Mouse (Mus musculus) neural tube, embryonic 13.5 days (tissue): ENCODE results near the gene Thy1. TPM values are rescaled to one million over a fixed set of nuclear protein-coding genes. Genes with fewer than 3 reads are reported as not detected.
A peak's percentile ranks its signal among the peaks of the same experiment; 100 is the strongest.

Source experiments
- ATAC-seq: fragments of 200-750 bp; cut with Nextera tagmentation; 2 replicates; pipeline ENCODE4 v1.8.0; 2017; ENCODE audit warnings: low read depth, mild to moderate bottlenecking, moderate TSS enrichment, moderate library complexity
- H3K27ac ChIP-seq: fragments of 300-500 bp; sonication (generic); replicated peaks from 2 replicates; pipeline ENCODE4 v1.5.1; 2015; ENCODE audit warnings: moderate library complexity, mild to moderate bottlenecking, inconsistent platforms
- H3K27me3 ChIP-seq: fragments of 300-500 bp; sonication (generic); 2 replicates; pipeline ENCODE4 v1.6.1; 2015; ENCODE audit warnings: mild to moderate bottlenecking, inconsistent platforms
- H3K36me3 ChIP-seq: fragments of 300-500 bp; sonication (generic); 2 replicates; pipeline ENCODE4 v1.6.1; 2015; ENCODE audit warnings: mild to moderate bottlenecking, inconsistent platforms
- H3K4me1 ChIP-seq: fragments of 300-500 bp; sonication (generic); replicated peaks from 2 replicates; pipeline ENCODE4 v1.6.1; 2015; ENCODE audit warnings: inconsistent platforms
- H3K4me2 ChIP-seq: fragments of 300-500 bp; sonication (generic); 2 replicates; pipeline ENCODE4 v1.6.1; 2015; ENCODE audit warnings: inconsistent platforms, mild to moderate bottlenecking, moderate library complexity
- H3K4me3 ChIP-seq: fragments of 300-500 bp; sonication (generic); 2 replicates; pipeline ENCODE4 v1.5.1; 2015; ENCODE audit warnings: mild to moderate bottlenecking, inconsistent platforms
- H3K9ac ChIP-seq: fragments of 300-500 bp; sonication (generic); 2 replicates; pipeline ENCODE4 v1.6.1; 2015; ENCODE audit warnings: moderate library complexity, mild to moderate bottlenecking, inconsistent platforms
- H3K9me3 ChIP-seq: fragments of 300-500 bp; sonication (generic); 2 replicates; pipeline ENCODE4 v1.6.1; 2016; ENCODE audit warnings: inconsistent platforms
- WGBS: fragments of 180-500 bp; shearing (Covaris S2); methylation state at CpG from one replicate; pipeline ENCODE4 v1.1.7; 2015; 5-methylcytosine and 5-hydroxymethylcytosine counted together
- polyA plus RNA-seq: library from polyadenylated mRNA; unstranded; fragments of >200 nt; fragmentation: Nextera tagmentation; extraction: Ambion mirVana; gene quantifications from 2 replicates; pipeline ENCODE4 v1.2.1, GENCODE M21; 2015

Gene Thy1
- polyA plus RNA-seq, 1 experiment from 2014 or later, result 2.8 TPM

DNA sequence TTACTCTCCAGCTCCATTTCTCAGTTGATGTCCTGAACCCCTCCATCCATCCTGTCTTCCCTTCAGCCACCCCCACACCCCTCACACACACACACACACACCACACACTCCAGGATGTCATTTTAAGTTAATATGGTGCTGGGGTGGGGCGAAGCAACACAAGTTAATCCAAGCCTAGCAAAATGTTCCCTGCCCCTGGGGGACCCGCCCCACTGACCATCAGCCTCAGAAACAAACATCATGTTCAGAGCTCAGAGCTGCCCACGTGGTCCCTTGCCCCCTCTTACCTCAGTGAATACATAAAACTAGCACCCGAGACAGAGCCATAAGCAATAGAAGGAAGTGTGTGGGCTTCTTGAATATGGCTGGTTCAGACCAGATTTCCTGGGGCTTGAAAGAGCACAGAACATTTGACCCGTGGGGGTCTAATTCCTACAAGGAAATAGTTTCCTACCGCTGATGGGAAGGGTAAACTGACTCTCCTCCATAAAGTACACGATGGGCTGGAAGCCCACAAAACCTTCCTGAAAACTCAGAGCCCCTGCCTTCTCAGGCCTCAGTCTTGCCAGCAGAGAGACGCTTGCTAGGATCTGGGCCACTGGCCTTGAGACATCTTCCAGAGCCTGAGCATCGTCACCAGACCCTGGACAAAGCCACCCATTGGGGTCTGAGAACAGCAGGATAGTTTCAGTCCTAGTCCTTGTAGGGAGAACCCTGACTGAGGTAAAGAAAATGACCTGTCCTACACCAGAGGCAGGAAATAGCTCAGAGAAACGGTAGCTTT lies 37.0 kb downstream of the Thy1 start:
- 74% methylated on average over 10 of the region's 10 CpGs for WGBS
- Histone ChIP-seq H3K36me3 (no peaks in the 10 kb centered on the region), H3K9ac (no peak overlapping the region), H3K27me3 (peaks cover 28% of the 10 kb centered on the region), H3K4me1 (peaks cover 55% of the 10 kb centered on the region), H3K4me3 (no peak overlapping the region), H3K4me2 (no peak overlapping the region), H3K27ac (no peak overlapping the region), H3K9me3 (no peaks in the 10 kb centered on the region)
- no peak for ATAC-seq

DNA sequence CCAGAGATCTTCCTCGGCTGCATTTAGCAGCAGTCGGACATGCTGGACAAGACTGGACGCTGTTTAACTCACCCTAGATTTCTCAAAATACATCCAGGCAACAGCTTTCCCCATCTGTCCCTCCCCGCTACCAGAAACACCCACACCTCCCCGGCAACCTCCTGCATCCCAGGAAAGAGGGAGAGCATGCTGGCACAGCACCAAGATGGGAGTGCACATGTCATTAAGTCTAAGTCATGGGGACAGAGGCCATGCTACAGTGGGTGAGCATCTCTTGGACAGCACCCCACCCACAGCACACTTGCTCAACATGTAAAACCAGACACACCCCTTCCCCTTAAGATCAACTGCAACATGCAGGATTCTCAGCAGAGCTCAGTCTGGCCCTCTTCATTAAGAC lies 37.8 kb downstream of the Thy1 start:
- H3K27me3 ChIP-seq, result peaks cover 36% of the 10 kb centered on the region
- H3K4me3 ChIP-seq, result no peak overlapping the region
- WGBS, result 68% methylated on average over 5 of the region's 5 CpGs
- H3K9me3 ChIP-seq, result no peaks in the 10 kb centered on the region
- no peak overlapping the region for H3K4me2 ChIP-seq
- no peak overlapping the region for H3K27ac ChIP-seq
- no peak for ATAC-seq
- H3K4me1 ChIP-seq, result peaks cover 54% of the 10 kb centered on the region
- H3K36me3 ChIP-seq, result no peaks in the 10 kb centered on the region
- H3K9ac ChIP-seq, result no peak overlapping the region

DNA sequence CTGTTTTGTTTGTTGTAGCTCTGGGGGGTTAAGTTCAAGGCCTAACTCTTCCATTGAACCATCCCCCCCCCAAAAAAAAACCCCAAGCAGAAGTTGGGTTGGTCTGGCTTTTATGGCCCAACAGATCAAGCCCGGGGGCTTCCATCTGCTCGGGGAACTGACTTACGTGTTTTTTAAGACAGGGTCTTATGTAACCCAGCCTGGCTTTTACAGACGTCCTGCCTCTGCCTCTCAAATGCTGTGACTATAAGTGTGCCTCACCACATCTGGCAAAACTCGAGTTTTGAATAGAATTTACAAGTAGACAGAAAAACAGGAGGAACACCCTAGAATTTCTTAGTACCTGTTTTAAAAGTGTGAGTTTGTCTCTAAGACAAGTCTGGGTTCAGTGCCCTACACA lies 38.4 kb downstream of the Thy1 start:
- ATAC-seq, result no peak
- 64% methylated on average over 5 of the region's 5 CpGs for WGBS
- peaks cover 42% of the 10 kb centered on the region for H3K27me3 ChIP-seq

DNA sequence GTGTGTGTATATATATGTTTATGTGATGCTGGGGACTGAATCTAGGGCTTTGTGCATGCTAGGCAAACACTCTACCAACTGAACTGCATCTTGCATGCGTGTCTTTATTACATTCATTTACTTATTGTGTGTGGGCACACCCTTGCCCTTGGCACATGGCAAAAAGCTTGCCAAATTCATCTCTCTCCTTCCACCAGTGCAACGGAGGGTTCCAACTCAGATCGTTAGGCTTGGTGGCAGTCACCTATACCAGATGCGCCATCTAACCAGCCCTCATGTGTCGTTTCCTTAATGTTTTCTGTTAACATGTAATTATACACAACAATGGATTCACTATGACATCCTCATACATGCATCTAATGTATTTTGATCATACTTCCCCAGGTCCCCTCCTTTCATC lies 39.1 kb downstream of the Thy1 start:
- no peak for ATAC-seq
- H3K4me3 ChIP-seq, result no peak overlapping the region
- H3K36me3 ChIP-seq, result no peaks in the 10 kb centered on the region
- no peak overlapping the region for H3K9ac ChIP-seq
- WGBS, result 89% methylated on average over 5 of the region's 5 CpGs
- no peaks in the 10 kb centered on the region for H3K9me3 ChIP-seq
- no peak overlapping the region for H3K4me2 ChIP-seq
- H3K27ac ChIP-seq, result no peak overlapping the region
- peaks cover 47% of the 10 kb centered on the region for H3K27me3 ChIP-seq
- peaks cover 47% of the 10 kb centered on the region for H3K4me1 ChIP-seq

More for the DNA sequence above, 38.4 kb downstream of the Thy1 start:
- H3K9ac ChIP-seq, result no peak overlapping the region
- no peak overlapping the region for H3K4me3 ChIP-seq
- H3K27ac ChIP-seq, result no peak overlapping the region
- H3K9me3 ChIP-seq, result no peaks in the 10 kb centered on the region
- H3K4me2 ChIP-seq, result no peak overlapping the region
- no peaks in the 10 kb centered on the region for H3K36me3 ChIP-seq
- peaks cover 51% of the 10 kb centered on the region for H3K4me1 ChIP-seq

DNA sequence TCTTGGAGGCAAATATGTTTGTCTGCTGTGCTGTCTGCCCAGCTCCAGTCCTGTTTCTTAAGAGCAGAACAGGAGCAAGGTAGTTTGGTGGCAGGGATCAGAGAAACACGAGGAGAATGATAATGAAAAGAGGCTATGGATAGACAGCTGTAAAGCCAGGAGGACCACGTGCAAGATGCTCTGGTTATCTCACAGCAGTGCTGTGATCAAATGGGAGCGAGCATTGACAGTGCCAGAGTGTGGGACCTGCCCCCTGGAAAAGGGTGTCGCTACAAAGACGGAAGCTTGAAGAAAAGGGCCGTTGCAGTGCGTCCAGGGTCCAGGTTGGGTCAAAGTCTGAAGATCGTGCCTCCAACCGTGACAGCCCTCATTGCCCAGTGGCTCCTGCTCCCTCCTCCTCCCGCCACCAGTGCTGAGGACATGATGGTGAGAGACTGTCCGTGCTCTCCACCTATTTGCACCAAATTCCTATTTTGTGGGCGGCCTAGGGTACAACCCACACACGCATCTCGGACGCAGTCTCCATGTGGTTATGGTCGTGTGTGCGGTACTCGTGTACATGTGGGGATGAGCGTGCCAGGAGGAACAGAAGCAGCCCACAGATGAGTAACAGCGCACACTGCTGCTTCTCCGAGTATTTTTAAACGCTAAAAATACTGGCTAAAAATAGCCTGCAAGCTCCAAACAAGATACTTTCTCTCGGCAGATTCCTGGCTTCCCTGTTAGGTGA lies 40.4 kb downstream of the Thy1 start:
- WGBS, result 12% methylated on average over 23 of the region's 23 CpGs
- Histone ChIP-seq H3K36me3 (no peaks in the 10 kb centered on the region), H3K27me3 (peaks cover 56% of the 10 kb centered on the region), H3K9ac (no peak overlapping the region), H3K9me3 (no peaks in the 10 kb centered on the region), H3K4me3 (peak overlapping the region; percentile 56), H3K4me1 (peaks cover 49% of the 10 kb centered on the region), H3K4me2 (peak overlapping the region; percentile 99), H3K27ac (no peak overlapping the region)
- ATAC-seq, result no peak

DNA sequence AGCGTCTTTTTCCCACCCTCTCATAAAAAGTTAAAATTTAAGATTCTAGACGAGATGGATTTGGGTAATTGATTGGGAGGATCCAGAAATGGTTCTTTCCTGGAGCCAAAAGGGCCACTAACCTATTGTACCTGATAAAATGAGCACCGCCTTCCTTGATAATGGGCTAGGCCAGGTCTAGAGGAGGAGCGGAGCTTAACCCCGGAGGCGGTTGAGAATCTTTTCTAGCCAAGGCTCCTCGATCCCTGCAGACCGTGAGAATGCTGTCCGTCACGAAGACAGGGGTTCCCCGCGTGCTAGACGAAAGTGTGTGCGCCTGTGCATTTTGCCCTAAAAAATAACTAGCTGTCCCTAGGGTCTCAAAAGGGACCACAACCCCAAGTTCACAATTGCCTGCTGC lies 41.1 kb downstream of the Thy1 start:
- Histone ChIP-seq H3K9me3 (no peaks in the 10 kb centered on the region), H3K27ac (no peak overlapping the region), H3K4me3 (peak overlapping the region; percentile 56), H3K4me1 (peaks cover 42% of the 10 kb centered on the region), H3K36me3 (no peaks in the 10 kb centered on the region), H3K27me3 (peaks cover 56% of the 10 kb centered on the region), H3K9ac (peak overlapping the region; percentile 75), H3K4me2 (peak overlapping the region; percentile 99)
- WGBS, result 2% methylated on average over 14 of the region's 14 CpGs
- ATAC-seq, result peak; percentile 15; the same call in 1 of the 2 replicates

DNA sequence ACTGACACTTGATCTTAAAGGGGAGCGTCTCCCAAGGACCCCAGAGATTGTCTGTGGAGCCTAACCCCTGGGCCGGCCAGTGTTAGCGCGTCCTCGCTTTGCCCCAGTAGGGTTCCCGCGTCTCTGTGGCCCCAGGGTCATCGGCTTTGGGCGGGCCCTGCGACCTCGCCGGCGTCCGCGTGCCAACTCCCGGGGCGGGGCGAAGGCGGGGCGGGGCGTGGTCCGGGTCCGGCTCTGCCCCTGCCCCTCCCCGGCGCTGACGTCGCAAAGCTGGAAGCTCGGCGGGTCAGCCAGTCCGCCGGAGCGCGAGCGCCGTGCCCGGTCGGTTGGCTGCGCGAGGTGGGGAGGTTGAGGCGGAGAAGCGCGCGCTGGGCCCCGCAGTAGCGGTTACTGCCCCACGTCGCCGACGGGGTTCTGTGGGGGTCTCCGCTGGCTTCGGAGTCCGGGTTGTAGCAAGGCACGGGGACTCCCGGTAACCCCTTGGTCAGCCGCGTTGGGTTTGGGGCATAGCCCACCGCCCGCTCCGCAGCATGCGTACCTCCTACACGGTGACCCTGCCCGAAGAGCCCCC lies 41.6 kb downstream of the Thy1 start:
- peak overlapping the region; percentile 56 for H3K4me3 ChIP-seq
- peak overlapping the region; percentile 99 for H3K4me2 ChIP-seq
- under 1% methylated on average over 62 of the region's 62 CpGs for WGBS
- H3K9me3 ChIP-seq, result no peaks in the 10 kb centered on the region
- H3K9ac ChIP-seq, result peak overlapping the region; percentile 75
- no peak overlapping the region for H3K27ac ChIP-seq
- peaks cover 56% of the 10 kb centered on the region for H3K27me3 ChIP-seq
- no peaks in the 10 kb centered on the region for H3K36me3 ChIP-seq
- peaks cover 42% of the 10 kb centered on the region for H3K4me1 ChIP-seq
- peak; percentile 64 for ATAC-seq

DNA sequence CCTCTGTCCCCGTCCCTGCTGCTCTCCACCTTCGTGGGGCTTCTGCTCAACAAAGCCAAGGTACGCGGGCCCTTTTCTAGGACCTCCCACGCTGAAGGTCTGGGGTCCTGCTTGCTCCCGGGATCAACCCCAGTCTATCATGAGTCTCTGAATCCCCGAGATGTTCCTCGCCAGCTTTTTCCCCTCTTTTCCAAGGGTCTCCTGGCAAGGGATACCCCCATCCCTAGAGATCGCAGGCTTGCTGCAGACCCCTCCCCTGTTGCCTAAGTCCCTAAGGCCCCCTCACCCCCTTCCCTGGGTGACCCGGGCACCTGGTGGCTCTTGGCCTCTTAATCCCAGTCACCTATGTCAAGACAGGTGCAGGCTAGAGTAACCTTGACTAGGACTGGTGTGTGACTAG lies 42.1 kb downstream of the Thy1 start:
- H3K36me3 ChIP-seq, result no peaks in the 10 kb centered on the region
- ATAC-seq, result 0 out of 2 replicates have a peak, but pooled peaks have one; percentile 7
- peak overlapping the region; percentile 56 for H3K4me3 ChIP-seq
- H3K27me3 ChIP-seq, result peaks cover 56% of the 10 kb centered on the region
- H3K9me3 ChIP-seq, result no peaks in the 10 kb centered on the region
- no peak overlapping the region for H3K27ac ChIP-seq
- peak overlapping the region; percentile 99 for H3K4me2 ChIP-seq
- H3K4me1 ChIP-seq, result peaks cover 42% of the 10 kb centered on the region
- WGBS, result 4% methylated on average over 10 of the region's 10 CpGs
- peak overlapping the region; percentile 75 for H3K9ac ChIP-seq

DNA sequence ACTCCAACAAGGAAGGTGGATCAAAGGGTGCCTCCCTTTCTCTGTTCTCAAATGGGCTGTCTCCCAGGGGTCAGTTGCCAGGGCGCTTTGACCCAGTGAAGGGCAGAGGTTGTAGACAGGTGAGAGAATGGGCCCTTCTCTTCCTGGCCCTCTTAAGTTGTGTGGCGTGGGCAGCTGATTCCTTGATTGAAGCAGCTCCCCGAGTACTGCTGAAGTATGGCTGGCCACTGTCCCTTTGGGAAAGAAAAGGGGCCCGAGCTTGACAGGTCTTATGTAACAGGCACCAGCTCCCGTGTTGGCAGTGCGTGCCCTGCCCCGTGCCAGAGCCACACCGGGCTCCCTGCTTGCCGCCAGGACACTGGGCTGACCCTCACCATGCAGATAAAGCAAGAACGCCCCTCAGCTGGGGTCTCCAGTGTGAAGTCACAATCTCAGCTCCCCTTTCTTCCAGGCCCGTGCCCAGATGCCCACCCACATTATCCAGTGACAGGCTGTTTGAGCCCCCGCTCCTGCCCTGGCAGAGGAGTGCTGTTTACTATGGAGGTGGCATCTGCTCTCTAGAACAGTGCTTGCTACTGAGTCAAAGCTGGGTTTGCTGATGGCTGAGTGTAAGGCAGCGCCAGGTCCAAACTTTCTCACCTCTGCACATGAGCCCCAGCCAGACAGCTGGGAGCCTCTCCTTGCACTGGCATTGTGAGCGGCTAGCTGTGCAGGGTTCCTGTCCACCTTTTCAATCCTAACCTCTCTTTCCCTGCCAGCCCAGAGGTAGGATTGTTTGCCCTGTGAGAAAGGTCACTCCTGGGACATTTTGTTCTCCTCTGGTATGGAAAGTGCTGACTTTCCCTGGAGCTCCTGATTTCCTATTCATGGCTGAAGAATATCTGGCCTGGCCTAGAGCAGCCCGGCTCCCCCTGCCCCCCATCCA lies 42.8 kb downstream of the Thy1 start:
- 68% methylated on average over 15 of the region's 15 CpGs for WGBS
- Histone ChIP-seq H3K4me2 (peak overlapping the region; percentile 99), H3K4me1 (peaks cover 38% of the 10 kb centered on the region), H3K4me3 (no peak overlapping the region), H3K27me3 (peaks cover 56% of the 10 kb centered on the region), H3K9ac (no peak overlapping the region), H3K36me3 (0 out of 2 replicates have a peak, but pooled peaks cover 2% of the 10 kb centered on the region), H3K27ac (no peak overlapping the region), H3K9me3 (no peaks in the 10 kb centered on the region)
- ATAC-seq, result no peak

DNA sequence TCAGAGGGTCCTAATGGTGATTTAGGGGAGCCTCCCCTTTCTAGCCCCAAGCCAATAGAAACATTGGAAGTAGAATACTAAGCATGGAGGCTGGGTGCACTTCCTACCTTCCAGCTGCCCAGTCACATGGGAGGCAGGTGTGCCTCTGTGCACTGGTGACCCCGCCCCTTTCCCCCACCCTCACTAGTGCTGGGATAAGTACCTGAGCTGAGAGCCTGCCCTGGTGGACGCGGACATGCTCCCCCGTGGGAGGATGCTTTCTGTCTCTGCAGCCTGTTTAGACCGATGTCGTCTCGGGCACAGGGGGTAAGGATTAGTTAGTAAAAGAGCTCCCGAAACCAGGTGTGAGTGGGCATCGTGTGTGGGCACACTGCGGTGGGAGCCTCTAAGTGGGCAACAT lies 43.8 kb downstream of the Thy1 start:
- 48% methylated on average over 10 of the region's 10 CpGs for WGBS
- peaks cover 56% of the 10 kb centered on the region for H3K27me3 ChIP-seq
- no peak overlapping the region for H3K4me2 ChIP-seq
- no peaks in the 10 kb centered on the region for H3K9me3 ChIP-seq
- peaks cover 32% of the 10 kb centered on the region for H3K4me1 ChIP-seq
- H3K36me3 ChIP-seq, result 0 out of 2 replicates have a peak, but pooled peaks cover 9% of the 10 kb centered on the region
- no peak overlapping the region for H3K27ac ChIP-seq
- H3K9ac ChIP-seq, result no peak overlapping the region
- no peak for ATAC-seq
- H3K4me3 ChIP-seq, result no peak overlapping the region

DNA sequence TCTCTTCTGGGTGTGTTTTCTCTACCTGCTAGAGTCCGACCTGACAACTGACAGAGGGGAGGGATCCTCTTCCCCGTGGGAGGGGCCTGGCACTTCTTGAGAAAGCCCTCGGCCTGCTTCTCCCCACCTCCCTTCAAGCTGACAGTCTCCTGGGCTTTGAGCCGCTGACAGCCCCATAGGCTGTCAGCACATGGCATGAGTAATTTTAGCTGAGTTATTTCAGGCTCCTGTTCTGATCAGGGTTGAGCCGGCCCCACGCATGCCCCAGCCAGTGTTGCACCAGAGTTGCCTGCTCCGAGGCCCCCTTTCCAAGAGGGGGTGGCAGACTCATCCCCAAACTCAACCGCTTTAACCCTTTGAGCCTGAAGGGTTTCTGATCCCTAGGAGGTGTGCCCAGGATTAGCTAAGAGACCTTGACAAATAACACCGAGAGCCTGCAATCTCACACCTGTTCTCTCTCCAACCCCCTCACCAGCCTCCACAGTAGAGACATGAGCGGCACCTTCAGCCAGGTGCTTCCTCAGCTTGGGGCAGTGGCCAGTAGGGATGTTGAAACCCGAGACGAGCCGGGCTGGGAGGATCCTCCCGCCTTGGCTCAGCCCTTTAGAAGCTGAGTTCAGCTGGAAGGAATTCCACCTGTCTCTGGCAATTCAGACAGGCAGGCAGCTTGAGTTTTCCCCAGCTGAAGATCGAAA lies 44.7 kb downstream of the Thy1 start:
- H3K4me2 ChIP-seq, result no peak overlapping the region
- H3K9ac ChIP-seq, result no peak overlapping the region
- H3K36me3 ChIP-seq, result peaks cover 13% of the 10 kb centered on the region; the same call in 1 of the 2 replicates
- H3K27ac ChIP-seq, result no peak overlapping the region
- no peaks in the 10 kb centered on the region for H3K9me3 ChIP-seq
- H3K4me3 ChIP-seq, result no peak overlapping the region
- WGBS, result 17% methylated on average over 15 of the region's 15 CpGs
- H3K27me3 ChIP-seq, result peaks cover 49% of the 10 kb centered on the region
- ATAC-seq, result no peak
- peaks cover 32% of the 10 kb centered on the region for H3K4me1 ChIP-seq
